Mouse (Mus musculus) stomach, postnatal 0 days (tissue): Measurements from ENCODE around the gene Zdhhc23.

ENCODE experiments used
- CTCF ChIP-seq: IDR thresholded peaks from 2 replicates; pipeline ENCODE4 v1.5.1; 2016; ENCODE audit warnings: antibody characterized with exemption, low read depth, mild to moderate bottlenecking, moderate library complexity
- EP300 ChIP-seq: optimal IDR thresholded peaks from 2 replicates; pipeline ENCODE3; 2016; ENCODE audit warnings: antibody characterized with exemption

DNA sequence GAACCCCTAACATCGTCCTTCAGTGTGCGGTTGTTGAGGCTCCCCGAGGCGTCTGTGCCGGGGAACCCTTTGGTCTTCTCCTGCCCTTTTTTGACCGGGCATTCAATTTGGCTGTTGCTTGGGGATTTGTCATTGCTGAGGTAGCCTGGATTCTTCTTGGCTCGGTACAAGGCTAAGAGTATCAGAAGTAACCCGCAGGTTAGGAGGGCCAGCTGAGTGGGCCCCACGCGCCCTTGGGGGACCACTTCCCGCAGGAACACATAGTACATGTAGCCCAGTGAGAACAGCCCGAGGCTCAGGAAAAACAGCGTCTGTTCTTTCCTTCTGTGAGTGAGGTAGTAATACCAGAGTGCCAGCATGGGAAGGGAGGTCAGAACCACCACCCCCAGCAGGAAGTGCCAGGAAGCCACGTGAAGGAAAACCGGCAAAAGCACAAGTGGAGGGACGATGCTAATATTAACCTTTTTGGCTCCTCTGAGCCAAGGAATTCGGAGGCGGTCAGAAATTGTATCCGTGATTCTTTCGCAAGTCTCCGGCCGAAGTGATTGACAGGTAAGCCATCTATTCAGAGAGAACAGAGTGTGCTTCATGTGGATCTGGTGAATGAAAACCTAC lies 5.9 kb downstream of the Zdhhc23 start:
- TF ChIP-seq CTCF (no peak), EP300 (no peak)
